Mouse (Mus musculus) bone marrow macrophage, adult 2 months (primary cell): Measurements from ENCODE around the gene Ssbp3.

Experiments
- CTCF ChIP-seq: IDR thresholded peaks from 2 replicates; pipeline ENCODE4 v1.5.1; 2012; ENCODE audit warnings: low read depth, mild to moderate bottlenecking, low read length, moderate library complexity
- POLR2A ChIP-seq: IDR thresholded peaks from 2 replicates; pipeline ENCODE4 v1.6.1; 2012; ENCODE audit warnings: mild to moderate bottlenecking, low read depth, low read length, borderline replicate concordance

DNA sequence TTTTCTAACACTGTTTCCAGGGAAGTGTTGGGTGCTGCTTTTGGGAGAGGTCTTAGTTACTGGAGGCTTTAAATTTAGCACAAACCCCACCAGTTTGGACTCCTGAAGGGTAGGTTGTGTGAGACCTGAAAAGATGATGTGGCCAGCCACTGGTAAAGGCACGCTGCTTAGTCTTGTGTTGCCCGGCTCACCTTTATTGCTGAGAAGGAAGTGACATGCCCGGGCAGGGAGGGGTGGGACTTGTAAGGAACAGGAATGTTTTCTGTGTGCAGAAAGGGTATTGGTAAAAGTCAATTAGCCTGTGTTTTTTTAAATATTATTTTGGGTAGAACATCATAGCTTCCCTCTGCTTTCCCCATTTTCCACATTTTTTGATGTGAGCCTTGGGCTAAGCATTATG is 37.2 kb downstream of the Ssbp3 start:
- no peak for TF ChIP-seq CTCF
- TF ChIP-seq POLR2A: no peak
